Mouse (Mus musculus) fat pad, adult 2 months (tissue): Measurements from ENCODE around the gene Fras1.

Source experiments
- DNase-seq: peaks from one replicate; pipeline ENCODE4 v3.0.0-alpha.2; 2011; ENCODE audit warnings: low read depth, low spot score; ENCODE audit errors: extremely low read depth

Fras1 gene

DNA sequence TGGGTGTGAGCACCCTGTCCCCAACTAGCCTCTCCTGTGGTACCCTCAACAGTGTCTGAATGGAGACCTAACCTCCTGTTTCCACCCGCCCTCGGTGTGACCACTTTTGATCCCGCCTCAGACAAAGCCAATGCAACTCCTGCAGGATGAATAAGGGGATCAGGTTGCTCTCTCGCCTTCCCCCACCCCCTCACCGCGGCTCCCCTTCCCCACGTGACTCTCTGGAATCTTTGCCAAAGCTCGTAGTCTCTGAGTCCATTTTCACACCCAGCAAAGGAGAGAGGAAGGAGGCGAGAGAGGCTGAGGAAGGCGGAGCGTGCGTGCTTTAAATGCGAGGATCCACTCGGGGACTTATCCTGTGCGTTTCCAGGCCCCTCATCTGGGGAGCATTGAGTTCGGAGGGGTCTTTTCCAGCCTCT lies at the start of gene Fras1:
Gene Fras1 (plus strand): TSS at position 389 of the 419 bp plus-strand sequence.
- DNase-seq: no peak

DNA sequence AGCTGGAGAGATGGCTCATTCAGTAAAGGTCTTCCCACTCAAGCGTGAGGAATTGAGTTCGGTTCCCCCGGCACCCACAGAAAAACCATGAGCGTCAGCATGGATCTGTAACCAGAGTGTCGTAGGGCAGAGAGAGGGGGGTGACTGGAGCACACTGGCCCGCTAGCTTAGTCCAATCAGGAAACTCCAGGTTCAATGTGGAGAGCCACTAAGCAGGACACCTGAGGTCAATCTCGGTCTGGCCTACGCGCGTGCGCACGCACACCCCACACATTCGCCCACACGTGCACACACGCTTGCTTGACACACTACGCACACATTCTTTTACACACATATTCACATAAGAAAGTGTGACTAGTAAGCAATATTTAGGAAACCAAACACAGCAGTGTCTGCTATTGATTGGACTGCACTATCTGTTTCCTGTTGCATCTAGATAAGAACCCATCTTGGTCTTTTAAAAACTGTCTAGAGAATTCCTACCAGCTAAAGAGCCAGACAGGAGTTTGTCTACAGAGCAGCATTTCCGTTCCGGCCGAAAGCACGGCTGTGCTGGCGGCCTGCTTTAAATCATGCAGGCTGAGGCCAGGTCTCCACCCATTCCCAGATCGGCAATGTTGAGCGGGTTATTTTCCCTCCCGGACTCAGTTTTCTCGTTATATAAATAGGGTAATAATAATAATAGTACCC lies 42.6 kb upstream of the Fras1 start:
- DNase-seq: no peak

DNA sequence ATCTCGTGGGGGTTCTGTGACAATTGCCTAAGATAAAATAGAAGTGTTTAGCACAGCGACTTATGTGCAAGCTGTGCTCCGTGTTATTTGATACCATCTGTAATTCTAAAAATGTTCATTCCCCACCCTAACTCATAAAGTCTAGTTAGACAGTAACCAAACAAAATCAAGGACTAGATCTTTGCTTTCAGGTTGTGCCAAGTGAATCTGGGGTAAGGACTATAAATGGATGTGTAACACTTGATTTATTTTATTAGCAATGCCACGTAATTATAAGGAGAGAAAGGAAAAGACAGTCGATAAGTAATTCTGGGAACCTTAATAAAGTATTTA lies 42.1 kb upstream of the Fras1 start:
- no peak for DNase-seq

GRCm38 (mm10) chr5:96333963-96334362 lies 39.8 kb upstream of the Fras1 start:
- no peak for DNase-seq

- DNase-seq: no peak
Measured at GRCm38 (mm10) chr5:96340564-96340963, 33.2 kb upstream of the Fras1 start.

DNA sequence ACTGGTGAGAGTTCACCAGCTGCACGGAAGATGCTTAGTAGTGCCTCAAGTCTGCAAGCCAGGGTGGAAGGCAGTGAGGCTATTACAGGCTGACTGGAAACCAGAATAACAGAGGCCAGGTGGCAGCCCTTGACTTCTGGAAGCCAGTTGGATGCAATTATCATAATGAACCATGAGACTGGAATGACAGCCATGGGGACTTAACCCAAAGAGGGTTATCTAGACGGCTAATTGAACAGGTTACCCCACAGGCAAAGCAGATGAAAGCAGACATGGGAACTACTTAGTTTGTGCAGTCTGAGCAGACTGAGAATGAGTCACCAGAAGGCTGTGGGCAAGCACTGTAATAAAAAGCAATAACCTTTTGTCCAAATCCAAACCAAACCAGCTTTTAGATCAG lies 28.8 kb upstream of the Fras1 start:
- no peak for DNase-seq

- no peak for DNase-seq
Measured at GRCm38 (mm10) chr5:96351963-96352362, 21.8 kb upstream of the Fras1 start.

DNA sequence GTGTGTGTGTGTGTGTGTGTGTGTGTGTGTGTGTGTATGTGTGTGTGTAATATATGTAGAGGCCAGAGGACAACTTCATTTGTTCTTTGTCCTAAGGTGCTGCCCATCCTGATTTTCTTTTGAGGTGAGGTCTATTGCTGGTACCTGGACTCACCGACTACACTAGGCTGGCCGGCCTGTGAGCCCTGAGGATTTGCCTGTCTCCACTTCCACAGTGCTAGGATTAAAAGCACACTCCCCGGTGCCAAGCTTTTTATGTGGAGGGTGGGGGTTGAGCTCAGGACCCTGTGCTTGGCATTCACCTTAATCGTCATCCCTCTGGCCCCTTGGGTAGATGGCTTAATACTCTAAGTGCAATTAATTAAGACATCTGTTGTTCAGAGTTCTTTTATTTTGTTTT lies 9.8 kb upstream of the Fras1 start:
- no peak for DNase-seq

- DNase-seq: no peak
Measured at GRCm38 (mm10) chr5:96365590-96365989, 8.2 kb upstream of the Fras1 start.

GRCm38 (mm10) chr5:96367260-96367659 lies 6.5 kb upstream of the Fras1 start:
- DNase-seq: no peak

DNA sequence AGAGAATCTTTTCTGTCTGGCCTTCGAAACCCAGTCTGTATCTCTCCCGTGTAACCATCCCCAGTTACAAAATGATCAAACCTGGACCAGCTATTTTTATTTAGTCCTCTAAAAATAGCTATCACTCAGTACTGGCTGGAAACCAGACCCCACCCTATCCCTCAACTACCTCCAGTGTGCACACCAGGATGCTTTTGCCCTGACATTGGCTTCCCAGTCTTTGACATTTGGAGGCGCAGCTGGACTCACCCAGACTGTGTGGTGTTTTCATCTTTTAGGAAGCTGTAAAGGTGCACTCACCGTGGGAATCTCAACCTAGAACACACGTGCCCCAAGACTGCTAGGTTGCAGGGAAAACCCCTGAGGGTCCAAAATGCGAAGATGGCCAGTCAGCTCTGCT lies 649 bp upstream of the Fras1 start:
- no peak for DNase-seq

DNA sequence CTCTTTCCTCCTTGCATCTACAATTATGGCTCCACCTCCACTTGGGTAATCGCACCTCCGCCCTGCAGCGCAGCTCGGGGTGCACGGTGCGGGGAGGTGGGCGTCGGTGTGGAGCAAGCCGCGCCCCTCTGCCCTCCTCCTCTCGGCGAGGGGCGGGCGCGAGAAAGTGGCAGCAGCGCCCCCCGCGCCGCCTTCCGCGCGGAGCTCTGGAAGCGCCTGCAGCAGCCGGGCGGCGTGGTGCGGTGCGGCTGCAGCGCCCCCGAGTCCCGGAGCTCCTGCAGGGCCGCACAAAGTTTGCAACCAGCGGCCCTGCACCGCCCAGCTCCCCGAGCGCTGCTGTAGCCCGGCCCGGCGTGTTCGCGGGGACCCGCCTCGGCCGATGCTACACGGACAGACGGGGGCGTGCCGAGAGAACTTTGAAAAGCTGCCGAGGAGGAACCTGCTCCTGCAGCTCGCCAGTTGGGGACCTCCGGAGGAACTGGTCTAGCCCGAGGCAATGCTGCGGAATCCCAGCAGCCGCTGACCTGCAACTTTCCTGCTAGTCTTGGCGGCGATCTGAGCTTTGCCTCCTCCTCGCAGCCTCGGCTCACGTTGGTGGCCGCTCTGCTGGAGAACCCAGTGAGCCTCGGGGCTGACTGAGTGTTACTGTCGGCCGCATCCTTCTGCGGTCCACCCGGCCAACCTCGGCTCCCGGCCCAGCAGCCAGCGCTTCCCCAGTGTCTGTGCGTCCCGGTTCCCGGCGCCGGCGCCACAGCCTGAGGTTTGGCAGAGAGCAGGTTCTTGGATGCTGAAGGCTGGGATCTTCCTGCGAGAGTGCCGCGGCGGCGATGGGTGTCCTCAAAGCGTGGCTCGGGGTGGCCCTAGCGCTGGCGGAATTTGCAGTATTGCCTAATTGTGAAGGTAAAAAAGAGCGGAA lies 489 bp downstream of the Fras1 start:
- DNase-seq: no peak

DNA sequence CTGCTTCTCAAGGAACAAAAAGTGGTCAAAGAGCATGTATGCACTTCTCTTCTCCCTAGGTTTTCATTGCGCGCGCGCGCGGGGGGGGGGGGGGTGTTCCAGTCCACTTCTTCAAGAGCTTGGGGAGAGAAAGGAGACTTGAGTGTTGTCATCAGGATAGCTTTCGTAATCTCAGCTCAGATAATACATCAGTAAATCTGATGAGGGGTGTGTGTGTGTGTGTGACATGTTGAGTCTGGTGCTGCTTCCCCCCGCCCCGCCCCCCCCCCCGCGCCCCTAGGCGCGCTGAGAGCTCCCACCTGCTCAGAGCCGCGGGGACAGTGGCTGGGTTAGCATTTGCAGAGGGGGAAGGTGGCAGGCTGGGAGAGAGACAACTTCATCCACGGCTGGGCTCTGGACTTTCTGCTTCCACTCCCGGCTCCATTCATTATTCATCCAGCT lies 1.7 kb downstream of the Fras1 start:
- no peak for DNase-seq

DNA sequence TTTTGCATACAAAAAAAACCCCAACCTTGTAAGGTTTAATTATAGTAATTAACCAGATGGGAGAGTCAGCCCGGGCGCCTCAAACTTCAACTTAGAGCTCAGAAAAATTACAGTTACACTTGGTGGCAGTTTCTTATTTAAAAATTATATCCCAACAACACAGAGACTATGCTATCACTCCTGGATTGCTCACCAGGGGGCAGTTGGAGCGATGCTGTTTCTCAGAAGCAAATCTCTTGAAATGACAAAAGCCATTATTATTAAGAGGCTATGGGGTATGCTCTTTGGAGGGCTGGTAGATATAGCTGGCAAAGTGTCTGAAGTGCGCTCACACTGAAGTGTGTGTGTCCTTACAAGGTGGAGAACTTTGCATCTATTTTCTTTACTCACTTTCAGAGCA lies 2.5 kb downstream of the Fras1 start:
- no peak for DNase-seq

GRCm38 (mm10) chr5:96386138-96386933 lies 12.6 kb downstream of the Fras1 start:
- no peak for DNase-seq

DNA sequence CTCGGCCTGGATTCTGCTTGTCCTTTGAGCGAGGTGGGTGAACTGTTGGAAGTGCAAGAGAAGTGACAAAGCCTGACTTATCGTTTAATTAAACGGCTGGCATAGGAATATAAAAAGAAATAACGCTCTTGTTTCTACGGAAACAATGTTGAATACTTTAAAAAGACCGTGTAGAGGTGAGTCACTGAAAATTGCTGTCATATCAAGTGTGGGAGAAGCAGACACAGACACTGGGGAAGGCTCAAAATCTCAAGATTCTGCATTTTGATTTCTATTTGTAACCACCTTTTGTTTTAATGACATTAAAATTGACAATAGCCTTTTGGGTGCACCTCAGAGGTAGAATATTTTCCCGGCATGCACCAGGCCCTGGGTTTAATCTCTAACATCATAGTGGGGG lies 14.6 kb downstream of the Fras1 start:
- no peak for DNase-seq

DNA sequence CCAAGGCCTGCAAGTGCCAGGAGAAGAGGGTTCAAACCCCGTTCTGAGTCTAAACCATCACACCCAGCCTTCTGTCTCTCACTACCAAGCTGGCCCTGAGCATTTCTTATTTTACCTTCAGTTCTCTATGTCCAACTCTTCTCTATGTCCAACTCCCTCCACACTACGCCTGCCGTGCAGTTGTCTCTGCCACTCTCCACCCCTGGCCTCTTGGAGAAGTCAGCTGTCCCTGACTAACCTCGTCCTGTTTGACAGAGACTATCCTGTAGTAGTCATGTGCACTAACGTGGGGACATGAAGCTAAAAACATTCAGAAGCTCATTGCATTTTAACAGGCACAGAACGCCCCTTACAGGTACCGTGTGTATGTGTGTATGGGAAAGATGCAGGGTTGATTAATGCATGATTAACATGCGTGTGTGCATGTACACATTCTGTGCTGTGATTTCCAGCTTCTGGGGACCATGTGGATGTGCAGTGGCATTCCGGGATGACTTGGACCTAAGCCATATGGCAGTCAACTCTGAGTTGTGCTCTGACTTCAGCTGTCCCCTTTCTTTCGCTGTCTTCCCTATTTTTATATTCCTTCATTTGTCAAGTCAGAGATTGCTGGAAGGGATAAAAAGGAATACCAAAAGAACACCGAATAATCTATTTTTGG lies 16.3 kb downstream of the Fras1 start:
- no peak for DNase-seq

DNA sequence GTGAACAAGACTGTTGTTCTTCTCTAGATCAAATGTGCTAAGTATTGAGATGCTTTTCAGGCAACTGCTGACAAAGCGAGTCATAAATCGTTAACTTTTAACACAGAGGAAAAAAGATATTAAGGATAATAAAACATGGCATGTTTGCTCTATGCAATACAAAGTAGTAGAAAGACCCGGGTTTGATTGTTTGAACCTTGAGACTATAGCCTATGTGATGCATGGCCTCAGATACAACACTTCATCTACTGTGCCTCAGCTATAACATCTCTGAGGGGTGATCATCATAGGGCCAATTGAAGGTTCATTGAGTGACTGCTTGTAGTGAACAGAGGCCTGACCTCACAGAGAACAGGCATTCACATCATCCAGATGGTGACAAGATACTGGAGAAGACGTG lies 17.3 kb downstream of the Fras1 start:
- DNase-seq: no peak

GRCm38 (mm10) chr5:96394947-96395346 lies 21.2 kb downstream of the Fras1 start:
- no peak for DNase-seq

- no peak for DNase-seq
Measured at GRCm38 (mm10) chr5:96395786-96396650, 22.3 kb downstream of the Fras1 start.
